Mouse (Mus musculus): Measurements from ENCODE around the gene Abl2. TPM values are rescaled to one million over a fixed set of nuclear protein-coding genes. Genes with fewer than 3 reads are reported as not detected.

The Abl2 gene
- polyA plus RNA-seq, 1 experiment: 17.9 TPM

- Histone ChIP-seq H3K4me2 (ENCODE audit: low read depth) (no peak overlapping the region), H3K79me2 (ENCODE audit: control insufficient read depth, insufficient read depth) (no peaks in the 10 kb centered on the region), H3K36me3 (ENCODE audit: control insufficient read depth, insufficient read depth) (no peaks in the 10 kb centered on the region), H3K4me3 (no peak overlapping the region), H3K27me3 (ENCODE audit: control insufficient read depth, insufficient read depth, insufficient read length) (no peaks in the 10 kb centered on the region), H3ac (ENCODE audit: control insufficient read depth, insufficient read length) (no peak overlapping the region)
- TF ChIP-seq CEBPB (IDR thresholded peaks at IDR 0.05; ENCODE audit: insufficient read depth, poor library complexity, severe bottlenecking) (no peak), MYOG (IDR thresholded peaks at IDR 0.05; ENCODE audit: control insufficient read depth in 1 of 3, insufficient read depth in 1 of 3, insufficient read length in 2 of 3, low read depth in 2 of 3) (no peak), POLR2A (IDR thresholded peaks at IDR 0.05; ENCODE audit: insufficient read length, low read depth) (no peak), TCF3 (IDR thresholded peaks at IDR 0.05; ENCODE audit: insufficient read length, low read depth) (no peak), MAX (IDR thresholded peaks at IDR 0.05; ENCODE audit: low read depth) (no peak), REST (IDR thresholded peaks at IDR 0.05; ENCODE audit: insufficient read depth, insufficient read length) (no peak), USF1 (IDR thresholded peaks at IDR 0.05; ENCODE audit: low read depth) (no peak), TCF12 (IDR thresholded peaks at IDR 0.05; ENCODE audit: insufficient read depth, poor library complexity, severe bottlenecking) (no peak), SRF (IDR thresholded peaks at IDR 0.05; ENCODE audit: control insufficient read depth, insufficient read length, low read depth) (no peak), E2F4 (IDR thresholded peaks at IDR 0.05; ENCODE audit: insufficient read depth) (no peak)
Observed at GRCm38 (mm10) chr1:156539787-156540560, 18.6 kb upstream of the Abl2 start.

GRCm38 (mm10) chr1:156543999-156544398, 14.6 kb upstream of the Abl2 start:
- TF ChIP-seq POLR2A (IDR thresholded peaks at IDR 0.05; ENCODE audit: insufficient read length, low read depth) (no peak), TCF12 (IDR thresholded peaks at IDR 0.05; ENCODE audit: insufficient read depth, poor library complexity, severe bottlenecking) (no peak), SRF (IDR thresholded peaks at IDR 0.05; ENCODE audit: control insufficient read depth, insufficient read length, low read depth) (no peak), CEBPB (IDR thresholded peaks at IDR 0.05; ENCODE audit: insufficient read depth, poor library complexity, severe bottlenecking) (no peak), POLR2AphosphoS2 (IDR thresholded peaks at IDR 0.05; ENCODE audit: insufficient read length, low read depth) (no peak), REST (IDR thresholded peaks at IDR 0.05; ENCODE audit: insufficient read depth, insufficient read length) (no peak), MYOD1 (IDR thresholded peaks at IDR 0.05; ENCODE audit: control insufficient read depth in 1 of 3, insufficient read length in 2 of 3, low read depth in 2 of 3) (no peak), USF1 (IDR thresholded peaks at IDR 0.05; ENCODE audit: low read depth) (no peak), MAX (IDR thresholded peaks at IDR 0.05; ENCODE audit: low read depth) (no peak)
- Histone ChIP-seq H3K27me3 (ENCODE audit: control insufficient read depth, insufficient read depth, insufficient read length) (no peaks in the 10 kb centered on the region), H3ac (ENCODE audit: control insufficient read depth, insufficient read length) (no peak overlapping the region), H3K4me2 (ENCODE audit: low read depth) (no peak overlapping the region), H3K79me2 (ENCODE audit: control insufficient read depth, insufficient read depth) (no peaks in the 10 kb centered on the region), H3K4me3 (no peak overlapping the region), H3K36me3 (ENCODE audit: control insufficient read depth, insufficient read depth) (no peaks in the 10 kb centered on the region)

GRCm38 (mm10) chr1:156558950-156559640, 509 bp downstream of the Abl2 start:
- peaks cover 46% of the 10 kb centered on the region for H3K79me2 ChIP-seq (ENCODE audit: control insufficient read depth, insufficient read depth)
- TF ChIP-seq SRF (IDR thresholded peaks at IDR 0.05; ENCODE audit: control insufficient read depth, insufficient read length, low read depth) (no peak), POLR2A (IDR thresholded peaks at IDR 0.05; ENCODE audit: insufficient read length, low read depth) (peak; percentile 17)
- H3K36me3 ChIP-seq (ENCODE audit: control insufficient read depth, insufficient read depth): peaks cover 3% of the 10 kb centered on the region
- peak overlapping the region; percentile 79 for H3K4me2 ChIP-seq (ENCODE audit: low read depth)
- peak overlapping the region; percentile 66 for H3K4me3 ChIP-seq
- H3ac ChIP-seq (ENCODE audit: control insufficient read depth, insufficient read length): peak overlapping the region; percentile 90
- H3K27me3 ChIP-seq (ENCODE audit: control insufficient read depth, insufficient read depth, insufficient read length): no peaks in the 10 kb centered on the region

GRCm38 (mm10) chr1:156559641-156560020, 1.0 kb downstream of the Abl2 start:
- Histone ChIP-seq H3K36me3 (ENCODE audit: control insufficient read depth, insufficient read depth) (peaks cover 8% of the 10 kb centered on the region), H3K27me3 (ENCODE audit: control insufficient read depth, insufficient read depth, insufficient read length) (no peaks in the 10 kb centered on the region), H3K4me3 (peak overlapping the region; percentile 66), H3K79me2 (ENCODE audit: control insufficient read depth, insufficient read depth) (peaks cover 51% of the 10 kb centered on the region), H3ac (ENCODE audit: control insufficient read depth, insufficient read length) (peak overlapping the region; percentile 90), H3K4me2 (ENCODE audit: low read depth) (peak overlapping the region; percentile 79)
- TF ChIP-seq TCF3 (IDR thresholded peaks at IDR 0.05; ENCODE audit: insufficient read length, low read depth) (no peak), REST (IDR thresholded peaks at IDR 0.05; ENCODE audit: insufficient read depth, insufficient read length) (no peak), MAX (IDR thresholded peaks at IDR 0.05; ENCODE audit: low read depth) (no peak), USF1 (IDR thresholded peaks at IDR 0.05; ENCODE audit: low read depth) (no peak), MYOD1 (IDR thresholded peaks at IDR 0.05; ENCODE audit: control insufficient read depth in 1 of 3, insufficient read length in 2 of 3, low read depth in 2 of 3) (no peak), POLR2A (IDR thresholded peaks at IDR 0.05; ENCODE audit: insufficient read length, low read depth) (no peak), E2F4 (IDR thresholded peaks at IDR 0.05; ENCODE audit: insufficient read depth) (no peak), POLR2AphosphoS2 (IDR thresholded peaks at IDR 0.05; ENCODE audit: insufficient read length, low read depth) (no peak), SRF (IDR thresholded peaks at IDR 0.05; ENCODE audit: control insufficient read depth, insufficient read length, low read depth) (no peak), CEBPB (IDR thresholded peaks at IDR 0.05; ENCODE audit: insufficient read depth, poor library complexity, severe bottlenecking) (no peak), TCF12 (IDR thresholded peaks at IDR 0.05; ENCODE audit: insufficient read depth, poor library complexity, severe bottlenecking) (no peak), MYOG (IDR thresholded peaks at IDR 0.05; ENCODE audit: control insufficient read depth in 1 of 3, insufficient read depth in 1 of 3, insufficient read length in 2 of 3, low read depth in 2 of 3) (no peak)
